Mouse (Mus musculus) R1 (cell line): Measurements from ENCODE around the gene 2210408I21Rik.
"Not testable (repeated sequence)": the region's sequence is repeated elsewhere in the genome, so short reads cannot be mapped to it uniquely, and the experiment has no call there.

Source experiments
- DNase-seq: peaks from one replicate; pipeline ENCODE4 v3.0.0-alpha.2; 2018; ENCODE audit warnings: low read depth, low spot score

Gene 2210408I21Rik

DNA sequence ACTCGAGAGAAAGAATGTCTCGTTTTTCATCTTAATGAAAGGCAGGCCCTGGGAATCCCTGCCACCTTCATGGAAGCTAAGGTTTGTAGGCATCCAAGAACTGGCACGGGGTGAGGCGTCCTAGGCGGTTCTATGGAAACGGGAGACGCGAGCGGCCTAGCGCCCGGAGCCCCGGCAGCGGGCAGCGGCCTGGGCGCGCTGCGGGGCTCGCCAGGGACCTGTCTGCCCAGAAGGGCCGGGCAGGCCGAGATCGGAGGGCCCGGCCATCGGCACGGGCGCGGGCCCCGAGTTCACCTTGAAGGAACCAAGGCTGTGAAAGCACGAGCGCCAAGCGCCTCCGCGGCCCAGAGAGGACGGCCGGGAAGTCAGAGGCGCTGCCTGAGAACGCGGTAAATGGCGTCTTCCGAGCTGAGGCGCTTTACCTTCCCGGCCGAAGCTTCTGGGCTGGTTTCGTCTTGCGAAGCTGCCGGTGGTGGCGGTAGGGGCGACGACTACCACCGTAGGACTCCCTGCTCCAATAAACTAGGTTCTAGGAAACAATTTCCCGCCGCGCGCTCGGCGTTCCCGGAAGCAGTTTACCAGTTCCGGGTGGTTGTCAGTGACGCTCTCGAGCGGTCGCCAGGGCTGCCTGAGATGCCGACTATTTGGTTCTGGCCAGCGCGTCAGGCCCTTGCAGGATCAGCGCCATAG is at the start of gene 2210408I21Rik, which contains the start of gene Slf1:
TSS of gene 2210408I21Rik (plus strand) at position 610 of the 690 bp plus-strand sequence.
TSS of gene Slf1 (minus strand) at position 543 of the 690 bp plus-strand sequence.
- peak; percentile 92 for DNase-seq

GRCm38 (mm10) chr13:77092876-77093275 is 42.5 kb upstream of the 2210408I21Rik start:
- not testable (repeated sequence) for DNase-seq

GRCm38 (mm10) chr13:77107734-77108133 is 27.6 kb upstream of the 2210408I21Rik start:
- DNase-seq = no peak

- no peak for DNase-seq
Observed at GRCm38 (mm10) chr13:77118695-77119094, 16.6 kb upstream of the 2210408I21Rik start.

DNA sequence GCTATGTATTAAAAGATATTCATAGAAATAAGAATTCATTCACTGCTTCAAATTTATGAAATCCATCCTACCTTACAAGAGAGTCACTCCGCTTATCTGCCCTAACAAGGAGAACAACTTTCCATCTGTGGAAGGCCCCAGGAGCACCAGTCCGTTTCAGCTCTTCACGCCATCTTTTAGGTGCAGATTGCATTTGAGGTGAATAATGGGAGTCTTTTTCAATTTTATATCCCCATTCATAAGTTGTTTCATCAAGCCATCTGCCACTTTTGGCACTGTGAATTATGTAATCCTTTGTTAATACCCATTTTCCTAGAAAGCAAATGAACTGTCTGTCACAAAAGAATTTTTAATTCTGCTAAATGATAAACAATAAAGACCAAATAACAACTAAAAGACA is 10.2 kb upstream of the 2210408I21Rik start:
- no peak for DNase-seq

DNA sequence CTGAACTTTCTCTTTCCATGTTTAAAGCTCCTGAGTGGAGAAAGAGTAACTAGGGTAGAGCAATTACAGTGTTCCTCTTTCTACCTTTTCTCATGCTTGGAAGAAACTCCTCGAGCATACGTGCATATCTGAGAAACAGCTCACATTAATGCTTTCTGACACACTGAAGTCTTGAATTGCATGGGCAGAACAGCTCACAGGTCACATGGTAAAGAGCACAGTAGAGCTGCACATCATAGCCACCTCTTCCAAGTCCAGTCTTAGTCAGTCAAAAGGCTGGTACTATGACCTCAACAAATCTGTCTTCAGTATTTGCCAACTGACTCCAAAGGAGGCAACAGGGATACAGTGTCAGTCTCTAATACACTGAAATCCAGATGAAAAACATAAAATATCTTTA is 7.1 kb upstream of the 2210408I21Rik start:
- no peak for DNase-seq

DNA sequence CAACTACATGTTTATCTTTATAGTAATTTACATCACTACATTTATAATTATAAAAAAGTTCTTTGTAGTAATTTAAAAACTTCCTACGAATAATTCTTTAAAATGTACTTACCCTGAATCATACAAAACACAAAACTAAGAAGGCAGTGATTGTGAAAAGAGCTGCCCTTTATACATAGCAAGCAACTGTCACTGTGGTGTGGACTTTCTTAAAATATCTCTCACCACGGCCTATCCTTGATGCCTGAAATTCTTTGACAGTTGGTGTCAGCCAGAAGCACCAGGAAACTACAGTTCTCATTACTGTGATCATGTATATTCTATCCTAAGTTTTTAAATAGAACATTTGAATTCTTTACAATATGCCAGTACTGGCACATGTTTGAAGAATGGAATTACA is 4.2 kb upstream of the 2210408I21Rik start:
- DNase-seq = no peak

- no peak for DNase-seq
Observed at GRCm38 (mm10) chr13:77135621-77135981, 261 bp downstream of the 2210408I21Rik start.

DNA sequence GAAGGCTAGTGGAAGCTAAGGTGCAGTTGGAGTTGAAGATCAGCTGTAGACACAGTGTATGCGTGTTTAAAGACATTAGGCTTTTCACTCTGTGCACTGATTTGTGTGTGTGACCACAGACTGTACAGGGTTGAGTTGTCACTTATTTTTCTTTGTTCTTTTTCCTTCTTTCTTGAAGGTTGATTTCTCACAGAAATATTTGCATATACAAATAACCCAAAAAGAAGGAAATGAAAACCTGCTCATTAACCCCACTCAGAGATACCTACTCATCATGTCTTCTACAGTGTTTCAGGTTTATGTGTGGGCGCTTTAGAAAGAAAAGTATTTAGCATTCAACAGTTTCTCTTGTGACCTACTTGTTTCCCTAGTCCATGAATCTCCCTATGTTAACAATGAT is 5.5 kb downstream of the 2210408I21Rik start:
- DNase-seq = no peak

DNA sequence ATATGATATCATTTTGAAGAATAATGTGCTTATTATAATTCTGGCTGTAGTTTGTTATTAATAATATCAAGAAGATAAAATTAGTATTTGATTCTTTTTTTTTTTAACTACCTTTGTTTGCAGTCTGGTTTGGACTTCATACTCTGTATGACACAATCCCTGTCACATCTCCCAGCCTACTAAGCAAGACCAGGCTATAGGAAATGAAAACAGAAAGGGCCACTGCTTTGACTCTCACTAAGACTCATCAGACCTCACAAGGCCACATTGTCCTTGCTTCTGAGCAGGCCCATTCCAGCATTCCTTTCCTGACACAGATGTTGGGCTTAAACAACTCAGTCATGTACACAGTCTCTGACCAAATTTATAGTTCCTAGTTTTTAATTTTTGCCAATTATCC is 42.6 kb downstream of the 2210408I21Rik start:
- DNase-seq = no peak

DNA sequence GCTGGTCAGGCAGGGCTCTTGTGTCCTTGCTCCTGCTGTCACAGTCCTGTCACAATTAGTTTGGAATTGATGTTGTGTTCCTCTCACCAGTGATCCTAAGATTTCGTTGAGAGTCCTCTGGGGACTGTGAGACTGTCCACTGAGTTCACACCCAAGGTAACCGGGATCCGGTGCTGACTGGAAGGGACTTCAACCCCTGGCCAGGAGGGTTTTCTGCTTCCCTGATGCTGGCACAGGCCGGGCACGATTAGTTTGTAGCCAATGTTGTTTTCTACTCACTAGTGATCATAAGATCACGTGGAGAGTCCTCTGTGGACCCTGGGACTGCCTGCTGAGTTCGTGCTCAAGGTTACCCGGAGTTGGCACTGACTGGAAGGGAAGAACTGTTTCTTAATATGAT is 55.3 kb downstream of the 2210408I21Rik start:
- DNase-seq = no peak

DNA sequence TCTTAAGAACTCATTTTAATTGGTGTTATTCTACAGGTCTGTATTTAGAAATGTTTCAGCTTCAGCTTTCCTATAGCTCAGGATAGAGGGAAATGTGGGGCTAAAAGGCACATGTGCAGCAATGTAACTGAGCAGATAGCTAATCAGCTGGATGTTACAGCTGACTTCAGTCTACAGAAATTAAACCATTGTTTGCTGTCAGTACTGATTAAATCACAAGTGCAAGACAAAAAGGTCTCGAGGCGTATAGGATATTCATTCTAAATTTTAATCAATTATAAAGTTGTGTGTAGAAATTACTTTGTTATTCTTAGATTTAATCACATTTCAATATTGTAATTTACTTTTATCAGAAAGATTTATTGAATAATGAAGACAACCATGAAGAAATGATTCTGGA is 56.9 kb downstream of the 2210408I21Rik start:
- DNase-seq = no peak

GRCm38 (mm10) chr13:77208764-77209418 is 73.6 kb downstream of the 2210408I21Rik start:
- DNase-seq = no peak

GRCm38 (mm10) chr13:77213196-77213595 is 77.9 kb downstream of the 2210408I21Rik start:
- DNase-seq = no peak

DNA sequence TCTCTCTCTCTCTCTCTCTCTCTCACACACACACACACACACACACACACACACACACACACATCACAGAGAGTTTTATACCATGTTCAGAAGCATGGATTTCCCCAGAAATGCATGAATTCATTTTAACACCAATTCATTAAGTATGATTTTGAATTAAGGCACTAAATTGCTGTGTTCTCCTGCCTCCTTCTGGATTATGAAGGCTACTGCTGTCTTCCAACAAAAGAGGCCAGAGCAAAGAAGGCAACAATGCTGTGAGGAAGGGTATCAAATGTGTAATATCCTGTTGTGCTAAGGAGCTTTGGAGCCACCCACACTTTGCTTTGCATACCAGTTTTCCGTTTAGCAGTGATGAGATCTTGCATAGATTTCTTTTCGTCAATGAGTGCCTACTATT is 80.1 kb downstream of the 2210408I21Rik start:
- DNase-seq = no peak

DNA sequence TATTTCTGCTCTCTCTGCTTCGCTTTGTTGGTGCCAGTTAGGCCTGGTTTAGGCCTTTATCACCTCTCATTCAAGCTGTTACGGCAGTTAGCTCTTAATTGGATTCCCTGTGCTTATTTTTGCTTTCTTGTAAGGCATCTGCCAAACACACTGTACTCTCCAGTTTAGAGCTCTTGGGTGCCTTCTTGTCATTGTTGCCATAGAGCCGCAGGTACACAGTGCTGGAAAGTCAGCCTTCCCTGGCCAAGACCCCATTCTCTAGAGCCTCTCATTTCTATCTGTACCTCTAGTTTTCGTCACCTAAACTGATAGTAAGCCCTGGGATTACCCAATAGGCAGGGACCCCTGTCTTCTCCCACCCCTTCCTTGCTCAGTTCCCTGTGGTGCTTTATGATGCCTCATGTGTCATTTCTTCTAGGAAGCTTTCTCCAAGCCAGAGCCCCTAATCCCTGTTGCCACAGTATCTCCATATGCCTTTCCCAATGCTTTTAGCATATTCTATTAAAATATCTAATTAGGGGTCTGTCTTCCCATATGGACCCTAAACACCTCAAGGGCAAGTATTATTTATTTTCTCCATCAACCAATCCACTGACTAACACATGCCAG is 82.4 kb downstream of the 2210408I21Rik start:
- no peak for DNase-seq

- no peak for DNase-seq
Observed at GRCm38 (mm10) chr13:77221072-77221471, 85.7 kb downstream of the 2210408I21Rik start.

- DNase-seq = no peak
Observed at GRCm38 (mm10) chr13:77256541-77256940, 121.2 kb downstream of the 2210408I21Rik start.

GRCm38 (mm10) chr13:77262715-77263338 is 127.5 kb downstream of the 2210408I21Rik start:
- DNase-seq = no peak

GRCm38 (mm10) chr13:77263400-77264179 is 128.2 kb downstream of the 2210408I21Rik start:
- no peak for DNase-seq

DNA sequence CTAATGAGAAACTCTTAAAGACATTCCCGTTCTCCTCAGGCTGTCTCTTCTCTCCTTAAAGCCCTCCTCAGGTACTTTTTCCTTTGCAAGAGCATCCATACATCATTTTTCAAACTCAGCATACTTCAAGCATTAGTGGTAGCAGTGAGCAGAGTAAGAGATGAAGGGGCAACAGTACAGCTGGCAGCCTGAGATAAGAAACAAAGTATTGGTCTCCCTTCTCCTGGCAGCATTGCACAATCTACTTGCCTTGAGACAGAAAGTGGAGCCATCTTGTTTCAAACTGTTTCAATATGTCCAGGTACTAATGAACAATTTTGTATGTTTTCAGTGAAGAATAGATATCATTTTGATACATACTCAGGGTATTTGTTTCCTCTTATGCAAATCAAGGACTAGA is 129.1 kb downstream of the 2210408I21Rik start:
- no peak for DNase-seq
